Mouse (Mus musculus) ES-Bruce4 (cell line): ENCODE data around the gene Elmo3.

Source experiments
- EP300 ChIP-seq: IDR thresholded peaks from 2 replicates; pipeline ENCODE4 v1.6.1; 2011; ENCODE audit warnings: low read depth, low read length; ENCODE audit not compliant: insufficient read depth
- POLR2A ChIP-seq: IDR thresholded peaks from one replicate; pipeline ENCODE4 v1.8.1; 2011; ENCODE audit warnings: low read length; ENCODE audit not compliant: insufficient read depth

- no peak for TF ChIP-seq EP300
- no peak for TF ChIP-seq POLR2A
Measured at GRCm38 (mm10) chr8:105350186-105350585, 44.8 kb downstream of the Elmo3 start.
